Mouse (Mus musculus): Measurements from ENCODE around the gene Angpt4.

The Angpt4 gene

DNA sequence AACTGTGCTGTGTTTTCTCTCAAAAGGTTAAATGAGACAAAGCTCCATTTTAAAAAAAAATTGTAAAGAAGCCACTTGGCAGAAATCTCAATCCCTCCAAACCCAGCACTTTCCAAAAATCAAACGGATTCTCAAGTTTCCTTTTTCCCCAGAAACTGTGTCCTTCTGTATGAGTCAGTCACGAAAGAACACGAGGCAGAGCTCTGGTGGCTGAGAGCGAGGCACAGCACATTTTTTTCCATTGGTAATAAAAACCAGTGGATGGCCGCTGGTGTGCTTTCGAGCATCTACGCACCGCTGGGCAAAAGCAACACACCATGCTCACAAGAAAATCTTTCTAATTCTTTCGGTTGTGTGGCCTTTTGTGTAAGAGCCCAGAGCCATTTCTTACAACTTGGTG is 73.0 kb downstream of the Angpt4 start:
- DNase-seq (ENCODE audit: low spot score) = no peak

DNA sequence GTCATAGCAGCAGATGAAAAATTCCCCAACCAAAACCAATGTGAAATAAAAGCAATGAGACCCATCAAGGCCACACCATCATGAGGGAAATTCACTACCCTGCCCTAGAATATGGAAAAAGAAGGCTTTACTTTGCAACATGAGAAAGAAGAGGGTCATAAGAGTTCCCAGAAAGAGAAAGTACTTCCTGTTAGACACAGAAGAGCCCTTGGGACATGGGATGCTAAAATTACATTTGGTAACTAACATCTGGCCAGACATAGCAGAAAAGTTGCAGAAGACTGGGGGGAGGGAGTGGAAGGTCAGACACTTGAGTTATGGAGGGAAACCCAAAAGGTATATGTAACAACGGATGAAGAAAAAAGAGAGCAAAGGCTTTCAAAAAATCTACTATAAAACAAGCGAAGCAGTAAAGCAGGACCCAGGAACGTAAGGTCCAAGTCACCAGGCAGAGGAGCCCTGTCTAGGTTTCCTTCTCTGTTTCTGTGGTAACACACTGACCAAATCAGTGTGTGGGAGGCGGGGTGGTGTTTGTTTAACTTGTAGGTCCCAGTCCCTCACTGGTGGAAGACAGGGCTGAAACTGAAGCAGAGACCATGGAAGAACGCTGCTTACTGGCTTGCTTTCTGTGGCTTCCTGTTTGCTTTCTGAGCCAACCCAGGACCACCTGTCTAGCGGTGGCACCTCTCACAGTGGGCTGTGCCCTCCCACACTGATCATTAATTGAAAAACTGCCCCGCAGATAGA is 74.6 kb downstream of the Angpt4 start:
- no peak for DNase-seq (ENCODE audit: low spot score)

DNA sequence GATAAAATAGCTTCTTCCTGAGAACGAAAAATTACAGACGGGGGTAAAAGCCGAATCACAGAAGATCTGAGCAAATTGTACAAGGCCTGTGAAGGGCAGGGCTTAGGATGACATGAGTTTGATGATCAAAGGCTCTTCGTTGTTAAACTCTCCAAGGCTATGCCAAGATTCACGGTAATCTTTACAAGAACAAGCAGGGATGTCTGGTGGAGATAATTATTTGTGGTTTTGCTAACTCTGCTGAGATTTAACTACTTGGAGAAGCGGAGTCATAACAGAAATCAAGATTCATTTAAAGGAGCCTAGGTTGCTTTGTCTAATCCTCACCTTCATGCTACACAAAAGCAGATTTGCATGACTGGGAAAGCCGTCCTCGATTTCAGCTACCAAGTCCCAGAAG is 75.9 kb downstream of the Angpt4 start:
- no peak for DNase-seq (ENCODE audit: low spot score)

DNA sequence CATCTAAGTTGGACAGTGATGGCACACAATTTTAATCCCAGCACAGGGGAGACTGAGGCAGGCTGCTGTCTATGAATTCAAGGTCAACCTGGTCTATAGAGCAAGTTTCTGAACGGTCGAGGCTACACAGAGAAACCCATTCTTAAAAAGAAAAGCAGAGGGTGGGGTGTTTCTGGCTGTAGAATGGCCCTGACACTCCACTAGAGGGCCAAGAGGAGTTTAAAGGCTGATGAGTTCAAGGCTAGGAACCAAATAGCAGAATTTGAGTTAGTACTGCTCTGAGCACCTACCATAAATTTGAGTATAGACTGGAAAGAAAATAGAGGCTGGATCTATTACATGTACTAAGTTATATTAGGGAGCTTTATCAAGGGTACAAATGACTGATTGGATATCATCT is 78.0 kb downstream of the Angpt4 start:
- no peak for DNase-seq (ENCODE audit: low spot score)

DNA sequence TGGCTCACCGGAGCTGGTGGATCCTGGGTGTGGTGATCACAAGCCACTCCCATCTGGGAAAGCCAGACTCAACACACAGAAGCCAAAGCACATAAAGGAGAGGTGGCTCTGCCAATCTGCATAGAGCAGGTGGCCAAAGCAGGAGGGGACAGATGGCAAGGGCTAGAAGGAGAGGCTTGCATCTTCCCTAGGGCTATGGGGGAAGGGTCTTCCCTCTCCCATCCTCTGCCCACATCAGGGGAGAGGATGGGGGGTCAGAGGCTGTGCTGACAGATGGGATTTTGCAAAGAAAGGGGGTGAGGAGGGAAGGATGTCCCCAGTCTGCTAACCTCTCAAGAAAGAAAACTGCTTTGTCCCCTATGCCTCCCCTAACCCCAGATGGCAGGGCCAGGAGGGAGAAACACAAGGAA is 80.0 kb downstream of the Angpt4 start:
- no peak for DNase-seq (ENCODE audit: low spot score)

DNA sequence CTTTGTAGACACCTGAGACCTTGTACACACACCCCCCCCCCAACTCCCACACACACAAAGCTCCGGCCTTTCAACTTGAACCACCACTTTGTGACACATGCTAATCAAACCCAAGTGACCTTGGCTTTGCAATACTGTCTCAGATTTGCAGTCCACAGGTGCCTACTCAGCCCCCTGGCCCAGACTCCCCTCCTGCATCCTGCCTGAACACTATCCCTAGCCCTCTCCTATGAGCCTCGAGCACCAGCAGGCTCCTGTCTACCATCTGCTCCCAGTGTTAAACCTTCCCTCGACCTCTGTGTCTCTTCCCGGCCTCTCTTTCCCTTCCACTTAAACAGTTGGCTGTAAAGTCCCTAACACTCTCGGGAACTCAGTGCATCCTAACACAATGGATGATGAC is 80.4 kb downstream of the Angpt4 start:
- no peak for DNase-seq (ENCODE audit: low spot score)

DNA sequence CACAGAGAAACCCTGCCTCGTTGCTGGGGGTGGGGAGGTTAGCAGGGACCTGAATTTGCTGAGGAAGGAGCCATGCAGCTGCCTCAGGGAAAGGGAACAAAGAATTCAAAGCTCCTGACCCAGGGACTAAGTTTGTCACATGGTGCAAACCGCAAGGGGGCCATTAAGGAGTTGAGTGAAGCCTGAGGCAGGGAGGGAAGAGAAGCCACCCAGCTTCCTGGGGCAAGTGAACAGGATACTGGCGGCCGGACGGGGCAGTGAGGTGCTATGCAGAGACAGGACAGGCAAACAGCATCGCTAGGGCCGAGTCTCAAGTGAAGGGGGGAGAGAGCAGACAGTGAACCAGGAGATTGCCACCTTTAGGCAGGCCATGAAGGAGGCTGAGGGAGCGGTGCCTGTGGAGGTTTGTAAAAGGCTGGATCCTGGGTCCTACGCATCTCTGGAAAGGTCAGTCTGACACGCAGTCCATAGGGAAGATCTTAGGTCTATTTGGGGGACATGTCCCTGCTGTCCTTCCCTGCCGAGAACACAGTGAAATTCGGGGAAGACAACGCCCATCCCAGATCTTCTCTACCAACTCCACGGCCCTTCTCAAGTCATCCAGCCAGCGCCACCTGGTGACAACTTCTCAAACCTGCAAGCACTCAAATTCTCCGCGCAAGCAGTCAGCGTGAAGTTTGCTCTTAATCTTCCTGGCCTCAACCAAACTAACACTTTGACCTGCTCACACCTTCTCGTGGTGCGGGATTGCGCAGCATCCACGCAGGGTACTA is 83.5 kb downstream of the Angpt4 start:
- peak; percentile 74 for DNase-seq (ENCODE audit: low spot score)
